Mouse (Mus musculus) heart, postnatal 0 days (tissue): ENCODE measurements around the gene Gm10273.

Experiments used
- CTCF ChIP-seq: IDR thresholded peaks from 2 replicates; pipeline ENCODE4 v1.5.1; 2016; ENCODE audit warnings: antibody characterized with exemption, control low read depth, low read depth
- EP300 ChIP-seq: IDR thresholded peaks from 2 replicates; pipeline ENCODE4 v1.6.1; 2016; ENCODE audit warnings: antibody characterized with exemption, low read depth

DNA sequence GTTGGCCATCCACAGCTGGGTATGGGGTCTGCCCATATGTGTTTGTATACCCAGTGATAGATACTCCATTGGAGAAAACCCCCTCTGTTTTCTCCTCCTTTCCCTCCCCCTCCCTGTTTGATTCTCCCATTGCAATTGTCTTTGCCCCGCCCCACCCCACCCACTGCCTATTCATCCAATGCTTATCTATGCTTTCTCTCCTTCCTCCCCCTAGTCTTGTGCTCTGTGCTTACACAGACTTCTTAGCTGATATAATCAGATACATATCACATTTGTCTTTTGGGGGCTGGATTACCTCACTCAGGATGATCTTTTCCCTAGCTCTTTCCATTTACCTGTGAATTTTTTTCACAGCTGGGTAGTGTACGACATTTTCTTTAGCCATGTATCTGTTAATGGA, 48.9 kb upstream of the Gm10273 start:
- no peak for TF ChIP-seq EP300
- TF ChIP-seq CTCF, result no peak
